ENCODE assay signal across 8 mouse cellular contexts in genomic region chr9:40731591-40732048, GRCm38 (mm10). TPM values are rescaled to one million over a fixed set of nuclear protein-coding genes. Genes with fewer than 3 reads are reported as not detected.
DNase-seq lines count a peak whose midpoint lies in the region; ATAC-seq lines count a peak whose summit lies in the region.

No protein-coding gene starts in this region.

- H3K4me3 ChIP-seq in heart, embryonic 10.5 days = peak overlapping the region; percentile 66
- H3K4me3 ChIP-seq in forebrain, embryonic 15.5 days = peak overlapping the region; percentile 34
- peak overlapping the region; percentile 49 for H3K4me3 ChIP-seq in liver, embryonic 16.5 days (ENCODE audit: low read depth, low read length)

- peak overlapping the region; percentile 43; the same call in 1 of the 2 replicates for H3K9ac ChIP-seq in forebrain, embryonic 15.5 days (replicated peaks)
- no peak overlapping the region for H3K9ac ChIP-seq in liver, embryonic 16.5 days (ENCODE audit: low read depth, low read length)

- H3K27me3 ChIP-seq in heart, embryonic 10.5 days (ENCODE audit: insufficient read depth, poor library complexity, severe bottlenecking) = no peaks in the 10 kb centered on the region
- no peaks in the 10 kb centered on the region for H3K27me3 ChIP-seq in forebrain, embryonic 15.5 days
- no peaks in the 10 kb centered on the region; the same call in 1 of the 2 replicates for H3K27me3 ChIP-seq in liver, embryonic 16.5 days (ENCODE audit: control insufficient read depth, insufficient read depth, low read depth, low read length)

- 8% methylated on average over 7 of the region's 7 CpGs for WGBS in heart, embryonic 10.5 days
- 13% methylated on average over 7 of the region's 7 CpGs for WGBS in forebrain, embryonic 15.5 days
- WGBS in liver, embryonic 16.5 days (ENCODE audit: insufficient replicate concordance) = 12% methylated on average over 7 of the region's 7 CpGs

- H3K4me2 ChIP-seq in forebrain, embryonic 15.5 days (replicated peaks) = peak overlapping the region; percentile 57
- H3K4me2 ChIP-seq in liver, embryonic 16.5 days (ENCODE audit: low read depth, low read length) = peak overlapping the region; percentile 61

- H3K9me3 ChIP-seq in heart, embryonic 10.5 days = no peaks in the 10 kb centered on the region
- H3K9me3 ChIP-seq in forebrain, embryonic 15.5 days = no peaks in the 10 kb centered on the region
- H3K9me3 ChIP-seq in liver, embryonic 16.5 days (replicated peaks; ENCODE audit: control insufficient read depth, low read length) = no peaks in the 10 kb centered on the region

- no peak for ATAC-seq in forebrain, embryonic 15.5 days (replicated peaks)
- ATAC-seq in liver, embryonic 16.5 days (ENCODE audit: low read depth) = no peak

- DNase-seq in heart, embryonic 10.5 days (ENCODE audit: low spot score) = no peak
- DNase-seq in heart, postnatal 4 days = no peak
- DNase-seq in ES-CJ7 (ENCODE audit: low read depth, low spot score) = peak; percentile 27
- no peak for DNase-seq in frontal cortex, postnatal 10 days (ENCODE audit: low spot score in 2 of 2)
- DNase-seq in right cerebral cortex, adult 18-20 months = no peak
- no peak for DNase-seq in layer of hippocampus, adult 9-10 months (ENCODE audit: low spot score)

- no peaks in the 10 kb centered on the region for H3K36me3 ChIP-seq in heart, embryonic 10.5 days
- H3K36me3 ChIP-seq in forebrain, embryonic 15.5 days = no peaks in the 10 kb centered on the region
- H3K36me3 ChIP-seq in liver, embryonic 16.5 days (ENCODE audit: control insufficient read depth, insufficient read depth) = no peaks in the 10 kb centered on the region

- peak overlapping the region; percentile 88 for H3K27ac ChIP-seq in heart, embryonic 10.5 days
- peak overlapping the region; percentile 97 for H3K27ac ChIP-seq in forebrain, embryonic 15.5 days (replicated peaks)
- H3K27ac ChIP-seq in liver, embryonic 16.5 days (ENCODE audit: low read length) = no peak overlapping the region

- peaks cover 12% of the 10 kb centered on the region; the same call in 1 of the 2 replicates for H3K4me1 ChIP-seq in heart, embryonic 10.5 days
- peaks cover 23% of the 10 kb centered on the region for H3K4me1 ChIP-seq in forebrain, embryonic 15.5 days
- H3K4me1 ChIP-seq in liver, embryonic 16.5 days (ENCODE audit: control insufficient read depth, low read depth, low read length) = no peaks in the 10 kb centered on the region; the same call in 1 of the 2 replicates

RNA-seq across cellular contexts. Expression of gene Clmp, which starts 45.9 kb away (rescaled TPM):
- polyA plus RNA-seq in heart, embryonic 10.5 days (2016; fragmentation: Nextera tagmentation; extraction: Ambion mirVana) = 6.2 and 18.4 TPM in 2 replicates
- 10 to 100 TPM in 1 of 2 experiments, 1 to 10 TPM in 1; 9.5 to 10.6 TPM for total RNA-seq in heart, postnatal 4 days (2021)
- 53.9 and 56.3 TPM in 2 replicates for polyA plus RNA-seq in forebrain, embryonic 15.5 days (2015; fragmentation: Nextera tagmentation; extraction: Ambion mirVana)
- polyA plus RNA-seq in liver, embryonic 16.5 days (2015; fragmentation: Nextera tagmentation; extraction: Ambion mirVana) = 0.61 and 1.2 TPM in 2 replicates
